Mouse (Mus musculus) right cerebral cortex, postnatal 14 days (tissue): ENCODE data around the gene Pdilt.

Experiments
- DNase-seq: peaks from one replicate; pipeline ENCODE4 v3.0.0; 2022

The Pdilt gene

GRCm38 (mm10) chr7:119490041-119490780 is 33.1 kb downstream of the Pdilt start:
- no peak for DNase-seq

DNA sequence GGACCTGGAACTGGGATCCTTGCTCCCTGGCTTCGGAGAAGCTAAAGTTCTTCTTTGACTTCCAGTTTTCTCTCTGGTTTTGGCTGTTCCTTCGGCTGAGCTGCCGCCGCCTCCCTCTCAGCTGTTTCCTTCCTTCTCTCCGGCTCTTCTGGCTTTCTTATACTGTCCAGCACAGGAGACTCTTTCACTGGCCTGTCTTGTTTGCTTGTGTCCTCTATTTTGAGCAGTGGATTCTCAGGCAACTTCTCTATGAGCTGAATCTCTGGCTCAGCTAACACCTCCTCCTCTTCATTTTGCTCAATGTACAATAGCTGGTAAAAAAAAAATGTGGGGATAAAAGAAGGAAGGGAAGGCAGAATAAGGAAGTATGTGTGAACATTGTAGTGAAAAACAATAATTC is 36.6 kb downstream of the Pdilt start:
- no peak for DNase-seq

GRCm38 (mm10) chr7:119484154-119484553 is 39.1 kb downstream of the Pdilt start:
- DNase-seq, result no peak

- DNase-seq, result no peak
Measured at GRCm38 (mm10) chr7:119479256-119479655, 44.0 kb downstream of the Pdilt start, which contains the start of gene Umod. Umod (minus strand) TSS chr7:119479282.

GRCm38 (mm10) chr7:119476500-119477389 is 46.5 kb downstream of the Pdilt start:
- DNase-seq, result no peak

- DNase-seq, result no peak
Measured at GRCm38 (mm10) chr7:119459185-119459584, 64.1 kb downstream of the Pdilt start, which contains the start of gene Gp2. Gp2 (minus strand) TSS chr7:119459285.

- DNase-seq, result no peak
Measured at GRCm38 (mm10) chr7:119454192-119454591, 69.1 kb downstream of the Pdilt start.

GRCm38 (mm10) chr7:119443849-119444248 is 79.4 kb downstream of the Pdilt start:
- DNase-seq, result no peak

DNA sequence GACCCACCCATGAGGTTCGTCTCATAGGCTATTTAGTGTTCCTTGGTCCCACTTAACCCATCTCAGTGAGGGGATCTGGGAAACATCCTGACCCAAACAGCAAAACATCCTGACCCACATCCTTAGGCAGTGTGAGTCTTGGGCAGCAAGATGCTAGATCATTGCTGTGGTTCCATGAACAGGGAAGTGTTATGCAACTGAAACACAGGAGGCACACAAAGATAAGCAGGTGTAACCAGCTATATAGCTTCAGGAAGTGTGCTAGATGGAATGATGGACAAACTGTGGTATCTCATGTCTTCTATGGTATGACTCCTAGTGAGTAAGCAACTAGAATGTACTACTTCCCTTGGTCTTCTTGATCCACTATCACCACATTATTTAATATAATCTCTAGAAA is 81.4 kb downstream of the Pdilt start:
- DNase-seq, result no peak
